Mouse (Mus musculus) olfactory bulb, adult 2 months (tissue): ENCODE measurements around the gene Gpr18. TPM values are rescaled to one million over a fixed set of nuclear protein-coding genes. Genes with fewer than 3 reads are reported as not detected.

ENCODE experiments used
- H3K27ac ChIP-seq: fragments of 200-500 bp; 2 replicates; pipeline ENCODE4 v1.5.1; 2012; ENCODE audit warnings: low read depth, low read length; ENCODE audit not compliant: insufficient read depth
- H3K4me1 ChIP-seq: fragments of 200-500 bp; 2 replicates; pipeline ENCODE4 v1.6.1; 2012; ENCODE audit warnings: low read length; ENCODE audit not compliant: control insufficient read depth, insufficient read depth
- H3K4me3 ChIP-seq: fragments of 200-500 bp; 2 replicates; pipeline ENCODE4 v1.5.1; 2012; ENCODE audit warnings: mild to moderate bottlenecking, low read depth, low read length, moderate library complexity; ENCODE audit not compliant: insufficient read depth
- CTCF ChIP-seq: fragments of 200-500 bp; IDR thresholded peaks from 2 replicates; pipeline ENCODE4 v1.5.1; 2012; ENCODE audit warnings: low read depth, mild to moderate bottlenecking, low read length, moderate library complexity; ENCODE audit not compliant: insufficient read depth
- POLR2A ChIP-seq: fragments of 200-500 bp; IDR thresholded peaks from 2 replicates; pipeline ENCODE4 v1.6.1; 2012; ENCODE audit warnings: mild to moderate bottlenecking, low read depth, low read length, moderate library complexity; ENCODE audit not compliant: insufficient read depth
- WGBS: fragments of 180-500 bp; shearing (Covaris S2); methylation state at CpG from one replicate; pipeline ENCODE4 v1.1.7; 2018; 5-methylcytosine and 5-hydroxymethylcytosine counted together
- polyA plus RNA-seq: library from polyadenylated mRNA; stranded (reverse); fragments of >200 nt; gene quantifications from 2 replicates; pipeline ENCODE4 v1.2.4, GENCODE M21; 2012; ENCODE audit warnings: low replicate concordance; ENCODE audit not compliant: missing spikeins, insufficient read depth, insufficient read length

Gpr18 gene
- polyA plus RNA-seq, 1 experiment = not detected

DNA sequence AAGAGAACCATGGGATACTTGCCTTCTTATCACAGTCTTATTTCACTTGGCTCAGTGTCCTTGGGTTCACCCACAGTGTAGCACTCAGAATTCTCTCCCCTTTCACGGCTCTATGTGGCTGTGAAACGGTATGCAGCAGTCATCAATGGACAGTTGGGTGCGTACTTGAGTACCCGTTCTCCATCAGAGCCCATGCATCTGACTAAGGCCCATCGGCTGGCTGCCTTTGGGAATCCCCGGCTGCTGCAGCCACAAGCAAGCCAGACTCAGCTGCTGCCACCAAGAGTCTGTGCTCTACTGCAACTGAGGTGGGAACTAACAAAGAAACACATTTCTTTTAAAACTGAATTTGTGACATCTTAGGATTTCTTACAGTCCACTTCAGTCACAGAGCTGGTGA, 14.1 kb downstream of the Gpr18 start:
- peaks cover 18% of the 10 kb centered on the region for H3K4me1 ChIP-seq
- no peak overlapping the region for H3K27ac ChIP-seq
- 87% methylated on average over 6 of the region's 6 CpGs for WGBS
- TF ChIP-seq CTCF = no peak
- no peak for TF ChIP-seq POLR2A
- H3K4me3 ChIP-seq = no peak overlapping the region

DNA sequence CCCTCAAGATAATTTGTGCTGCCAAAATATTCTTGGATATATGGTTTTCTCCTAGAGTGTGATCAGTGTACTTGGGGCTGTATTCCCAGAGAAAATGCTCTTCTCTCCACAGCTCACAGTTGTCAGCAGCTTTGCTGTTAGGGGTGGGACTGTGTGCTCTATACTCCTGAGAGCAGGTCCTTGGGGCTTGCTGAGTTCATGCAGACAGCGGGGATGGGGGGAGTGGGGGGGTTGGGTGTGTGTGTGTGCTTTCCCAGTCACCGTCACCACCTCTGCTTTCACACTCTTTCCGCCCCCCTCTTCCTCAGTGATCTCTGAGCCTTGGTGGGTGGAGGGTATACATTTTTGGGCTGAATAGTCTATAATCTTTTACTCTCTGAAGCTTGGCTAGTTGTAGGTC, 16.5 kb downstream of the Gpr18 start:
- WGBS = 23% methylated on average over 3 of the region's 3 CpGs
- no peak for TF ChIP-seq POLR2A
- no peak for TF ChIP-seq CTCF
- H3K4me3 ChIP-seq = no peak overlapping the region
- peaks cover 22% of the 10 kb centered on the region for H3K4me1 ChIP-seq
- H3K27ac ChIP-seq = no peak overlapping the region

DNA sequence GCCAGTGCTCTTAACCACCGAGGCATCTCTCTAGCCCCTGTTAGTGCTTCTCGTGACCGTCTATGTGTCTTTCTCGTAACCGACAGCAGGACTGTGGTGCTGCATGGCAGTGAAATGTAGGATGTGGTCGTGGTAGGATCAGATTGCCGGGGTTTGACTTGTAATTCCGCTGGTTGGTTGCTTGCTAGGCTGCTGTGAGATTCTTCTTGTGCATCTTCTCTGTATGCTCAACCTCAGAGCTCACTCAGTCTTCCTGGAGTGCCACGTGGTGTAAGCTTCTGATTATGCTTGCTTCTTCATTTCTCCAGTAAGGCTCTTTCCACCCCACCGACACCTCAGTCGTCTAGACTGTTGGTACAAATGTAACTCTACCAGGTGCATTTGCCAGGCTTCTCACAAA, 17.1 kb downstream of the Gpr18 start:
- 78% methylated on average over 11 of the region's 11 CpGs for WGBS
- Histone ChIP-seq H3K27ac (no peak overlapping the region), H3K4me1 (peaks cover 22% of the 10 kb centered on the region), H3K4me3 (no peak overlapping the region)
- TF ChIP-seq POLR2A = no peak
- no peak for TF ChIP-seq CTCF

DNA sequence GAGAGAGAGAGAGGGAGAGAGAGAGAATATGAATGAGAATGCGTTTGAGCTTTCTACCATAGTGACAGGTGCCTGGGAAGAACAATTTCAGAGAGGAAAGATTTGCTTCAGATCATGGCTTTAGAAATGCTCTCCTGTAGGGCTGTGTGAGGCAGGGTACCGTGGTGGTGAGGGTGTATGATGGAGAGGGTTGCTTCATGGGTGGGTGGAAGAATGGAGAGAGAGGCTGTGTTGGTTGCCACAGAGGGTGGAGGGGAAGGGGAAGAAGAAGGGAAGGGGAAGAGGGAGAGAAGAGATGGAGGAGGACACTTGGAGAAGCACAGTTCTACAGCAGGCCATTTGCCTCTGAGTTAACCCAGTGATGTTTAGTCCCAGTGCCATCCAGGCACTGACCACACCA, 17.8 kb downstream of the Gpr18 start:
- TF ChIP-seq POLR2A (no peak), CTCF (no peak)
- peaks cover 22% of the 10 kb centered on the region for H3K4me1 ChIP-seq
- H3K4me3 ChIP-seq = no peak overlapping the region
- H3K27ac ChIP-seq = no peak overlapping the region
- WGBS = 54% methylated on average over 2 of the region's 2 CpGs

DNA sequence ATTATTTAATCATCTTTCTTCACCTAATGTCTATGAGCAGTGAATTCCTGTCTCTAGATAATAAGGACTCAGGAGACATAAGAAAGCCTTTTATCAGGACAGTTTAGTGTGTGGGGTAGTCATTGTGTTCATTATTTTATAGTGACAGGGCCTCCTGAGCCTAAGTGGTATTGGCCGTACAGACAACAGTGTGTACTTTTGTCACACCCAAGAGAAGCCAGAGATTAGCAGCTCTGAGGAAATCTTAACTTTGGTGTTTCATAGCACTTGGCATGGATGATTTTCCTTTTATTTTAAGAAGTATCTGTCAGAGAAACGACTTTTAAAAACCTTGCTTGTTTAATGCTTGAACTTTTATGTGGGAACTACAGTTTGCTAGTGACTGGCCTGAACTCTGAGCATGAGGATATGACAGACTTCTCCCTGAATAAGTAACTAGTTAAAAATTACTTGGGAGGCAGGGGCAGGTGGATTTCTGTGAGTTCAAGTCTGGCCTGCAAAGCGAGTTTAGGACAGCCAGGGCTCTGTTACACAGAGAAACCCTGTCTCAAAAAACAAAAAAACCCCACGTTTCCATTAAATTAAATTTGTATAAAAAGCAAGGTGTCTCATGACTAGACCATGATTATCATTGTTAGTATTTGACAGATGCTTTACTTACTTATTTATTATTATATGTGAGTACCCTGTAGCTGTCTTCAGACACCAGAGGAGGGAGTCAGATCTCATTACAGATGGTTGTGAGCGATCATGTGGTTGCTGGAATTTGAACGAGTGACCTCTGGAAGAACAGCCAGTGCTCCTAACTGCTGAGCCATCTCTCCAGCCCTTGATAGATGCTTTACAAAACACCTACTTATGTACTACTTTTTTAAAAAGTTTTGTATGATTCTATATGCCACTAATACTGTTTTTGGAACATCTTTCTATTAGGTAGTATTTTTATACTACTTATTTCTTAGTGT, 19.2 kb downstream of the Gpr18 start:
- Histone ChIP-seq H3K4me3 (no peak overlapping the region), H3K27ac (no peak overlapping the region), H3K4me1 (peaks cover 20% of the 10 kb centered on the region)
- 73% methylated on average over 6 of the region's 6 CpGs for WGBS
- TF ChIP-seq CTCF (no peak), POLR2A (no peak)

DNA sequence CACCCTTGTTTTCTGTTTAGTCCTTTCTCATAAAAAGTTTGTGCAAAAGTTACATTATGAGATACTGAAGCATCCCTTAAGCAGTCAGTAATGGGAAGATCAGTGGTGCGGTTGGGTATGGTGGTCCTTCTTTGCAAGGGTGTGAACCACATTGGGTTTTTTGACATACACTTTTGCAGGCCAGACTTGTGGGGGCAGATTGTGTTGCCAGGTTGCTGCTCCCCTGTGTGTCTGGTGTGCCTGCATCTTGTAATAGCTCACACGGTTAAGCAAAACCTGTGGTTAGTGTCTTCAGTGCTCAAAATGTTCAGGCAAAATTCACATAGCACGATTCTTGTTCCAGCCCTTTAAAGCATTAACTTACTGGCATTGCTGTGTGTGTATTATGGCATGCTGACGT, 20.3 kb downstream of the Gpr18 start:
- peaks cover 20% of the 10 kb centered on the region for H3K4me1 ChIP-seq
- H3K27ac ChIP-seq = no peak overlapping the region
- TF ChIP-seq CTCF = no peak
- TF ChIP-seq POLR2A = no peak
- H3K4me3 ChIP-seq = no peak overlapping the region
- 70% methylated on average over 4 of the region's 4 CpGs for WGBS

DNA sequence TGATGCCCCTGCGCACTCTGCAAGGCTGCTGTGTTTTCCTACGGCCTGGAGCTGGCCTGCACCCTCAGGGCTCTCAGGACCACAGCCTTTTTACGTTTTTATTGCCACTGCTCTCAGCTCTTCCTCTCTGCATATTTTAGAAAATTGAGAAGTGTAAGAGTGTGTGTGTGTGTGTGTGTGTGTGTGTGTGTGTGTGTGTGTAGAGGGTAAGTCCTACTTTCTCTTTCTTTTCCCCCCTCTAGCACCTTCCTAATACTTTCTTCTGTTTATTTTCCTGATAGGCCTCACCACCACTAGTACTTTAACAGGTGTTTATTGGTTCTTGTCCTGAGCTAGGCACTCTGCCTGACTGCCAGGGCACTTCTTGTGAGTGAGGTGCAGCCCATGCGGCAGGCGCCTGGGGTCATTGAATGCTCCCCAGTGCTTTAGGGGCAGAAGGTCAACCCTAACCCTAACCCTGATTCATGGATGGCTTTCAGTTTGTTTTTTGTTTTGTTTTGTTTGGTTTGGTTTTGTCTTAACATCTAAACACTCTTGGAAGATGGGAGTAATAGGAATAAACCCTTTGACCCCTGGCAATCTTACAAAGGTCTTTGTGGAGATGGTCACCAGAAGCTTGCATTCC, 21.0 kb downstream of the Gpr18 start:
- H3K4me1 ChIP-seq = peaks cover 17% of the 10 kb centered on the region
- no peak overlapping the region for H3K4me3 ChIP-seq
- TF ChIP-seq POLR2A = no peak
- TF ChIP-seq CTCF = no peak
- WGBS = 88% methylated on average over 5 of the region's 5 CpGs
- no peak overlapping the region for H3K27ac ChIP-seq

DNA sequence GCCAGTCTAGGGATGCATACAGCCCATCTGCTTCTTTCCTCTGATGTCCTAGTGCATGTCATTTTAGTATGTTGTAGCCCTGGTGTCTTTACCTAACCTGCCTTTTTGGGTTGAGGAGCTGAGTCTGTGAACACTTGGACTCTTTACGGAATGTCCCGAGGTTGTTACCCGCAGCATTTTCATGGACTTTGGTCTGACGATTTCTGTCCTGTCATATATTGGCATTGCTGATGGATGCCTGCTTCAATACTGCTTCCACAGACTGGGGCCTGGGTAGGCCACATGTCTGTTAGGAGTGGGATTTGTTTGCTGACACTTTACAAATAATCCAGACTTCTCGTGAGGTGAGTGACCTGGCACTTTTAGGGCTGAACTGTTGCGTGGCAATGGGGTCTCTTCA, 21.8 kb downstream of the Gpr18 start:
- Histone ChIP-seq H3K4me3 (no peak overlapping the region), H3K27ac (no peak overlapping the region), H3K4me1 (peaks cover 11% of the 10 kb centered on the region)
- TF ChIP-seq POLR2A = no peak
- TF ChIP-seq CTCF = no peak
- WGBS = 95% methylated on average over 6 of the region's 6 CpGs

DNA sequence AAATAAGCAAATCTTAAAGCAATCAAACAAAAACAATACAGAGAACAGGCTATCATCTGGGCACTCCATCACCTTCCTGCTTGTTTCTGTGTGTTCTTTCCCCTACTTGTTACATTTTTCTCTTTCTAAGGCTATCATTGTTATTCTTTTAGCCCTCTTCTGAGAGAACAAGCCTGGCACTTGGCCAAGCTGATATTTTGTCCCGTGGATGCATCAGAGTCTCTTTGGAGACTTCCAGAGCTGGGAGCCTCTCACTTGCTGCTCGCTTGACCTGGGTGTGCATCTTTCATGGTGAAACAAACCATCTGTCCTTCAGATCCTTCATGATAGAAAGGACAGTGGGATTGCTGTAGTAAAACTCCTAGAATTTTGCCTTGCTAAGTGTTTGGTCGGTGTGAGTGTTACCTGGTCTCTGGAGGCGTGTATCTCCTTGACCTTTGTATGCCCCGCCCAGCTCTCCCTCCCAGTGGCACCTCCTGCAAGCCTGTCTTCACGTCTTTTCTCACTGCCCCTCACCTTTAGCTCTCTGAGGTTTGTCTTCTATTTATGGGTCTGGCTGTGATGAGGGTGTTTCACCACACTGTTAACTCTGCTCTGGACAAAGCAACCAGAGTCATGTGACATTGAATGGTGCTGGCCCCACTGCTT, 31.3 kb downstream of the Gpr18 start:
- Histone ChIP-seq H3K4me3 (no peak overlapping the region), H3K4me1 (peaks cover 32% of the 10 kb centered on the region), H3K27ac (no peak overlapping the region)
- WGBS = 76% methylated on average over 6 of the region's 6 CpGs
- no peak for TF ChIP-seq POLR2A
- TF ChIP-seq CTCF = no peak
